Mouse (Mus musculus): ENCODE results near the gene Sh2b1. TPM values are rescaled to one million over a fixed set of nuclear protein-coding genes. Genes with fewer than 3 reads are reported as not detected.

Sh2b1 gene
- polyA plus RNA-seq, 1 experiment from 2014 or later: 70.7 TPM

DNA sequence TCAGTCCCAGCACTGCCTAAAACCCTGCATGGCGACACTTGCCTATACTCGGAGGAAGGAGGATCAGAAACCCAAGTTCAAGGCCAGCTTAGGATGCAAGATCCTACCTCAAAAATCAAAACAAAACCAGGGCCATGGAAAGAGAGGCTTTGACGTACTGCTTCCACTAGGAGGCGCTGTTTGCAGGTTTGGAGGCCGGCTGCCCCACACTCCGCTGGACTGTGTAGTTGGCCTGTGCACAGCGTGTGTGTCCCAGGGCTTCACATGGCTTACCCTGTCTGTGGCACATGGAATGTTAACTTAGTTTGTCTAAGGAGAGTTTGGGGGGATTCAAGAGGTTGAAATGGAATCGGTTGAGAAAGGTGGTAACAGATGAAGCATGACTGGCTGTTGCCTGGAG lies 38.4 kb downstream of the Sh2b1 start:
- no peak overlapping the region for H3K27ac ChIP-seq (ENCODE audit: low read depth, low read length)
- no peak overlapping the region for H3K4me3 ChIP-seq (ENCODE audit: low read length)
- peaks cover 6% of the 10 kb centered on the region for H3K36me3 ChIP-seq (ENCODE audit: control insufficient read depth, insufficient read depth, low read length)
- H3K4me2 ChIP-seq (ENCODE audit: low read length): no peak overlapping the region
- 20% methylated on average over 8 of the region's 8 CpGs for WGBS
- no peaks in the 10 kb centered on the region for H3K27me3 ChIP-seq (replicated peaks; ENCODE audit: control insufficient read depth, insufficient read depth, low read length)
- H3K9ac ChIP-seq (ENCODE audit: low read depth, low read length): no peak overlapping the region
- no peaks in the 10 kb centered on the region for H3K9me3 ChIP-seq (ENCODE audit: control insufficient read depth, low read length)
- H3K4me1 ChIP-seq (ENCODE audit: control insufficient read depth, insufficient read depth, low read depth, low read length): no peaks in the 10 kb centered on the region
- no peak for ATAC-seq

DNA sequence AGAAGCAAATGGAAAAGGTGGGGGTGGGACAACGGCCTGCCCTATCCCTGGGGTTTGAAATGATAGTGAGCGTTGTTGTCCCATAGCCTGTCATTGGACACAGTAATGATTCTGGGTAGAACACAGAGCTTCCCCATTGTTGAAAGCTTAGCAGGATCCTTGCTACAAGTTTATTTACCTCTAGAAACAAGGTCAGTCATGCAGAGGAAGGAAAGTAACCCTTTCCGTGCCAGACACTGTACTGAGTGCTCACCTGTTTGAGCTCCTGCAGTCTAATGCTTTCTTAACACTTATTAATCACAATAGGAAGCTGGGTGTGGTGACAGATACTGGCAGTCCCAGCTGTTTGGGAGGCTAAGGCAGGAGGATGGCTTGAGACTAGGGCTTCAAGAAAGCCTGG lies 39.4 kb downstream of the Sh2b1 start:
- Histone ChIP-seq H3K27me3 (replicated peaks; ENCODE audit: control insufficient read depth, insufficient read depth, low read length) (no peaks in the 10 kb centered on the region), H3K36me3 (ENCODE audit: control insufficient read depth, insufficient read depth, low read length) (peaks cover 6% of the 10 kb centered on the region), H3K9ac (ENCODE audit: low read depth, low read length) (no peak overlapping the region), H3K4me1 (ENCODE audit: control insufficient read depth, insufficient read depth, low read depth, low read length) (no peaks in the 10 kb centered on the region), H3K4me3 (ENCODE audit: low read length) (no peak overlapping the region), H3K9me3 (ENCODE audit: control insufficient read depth, low read length) (no peaks in the 10 kb centered on the region), H3K4me2 (ENCODE audit: low read length) (no peak overlapping the region), H3K27ac (ENCODE audit: low read depth, low read length) (no peak overlapping the region)
- WGBS: 93% methylated on average over 3 of the region's 3 CpGs
- ATAC-seq: no peak

DNA sequence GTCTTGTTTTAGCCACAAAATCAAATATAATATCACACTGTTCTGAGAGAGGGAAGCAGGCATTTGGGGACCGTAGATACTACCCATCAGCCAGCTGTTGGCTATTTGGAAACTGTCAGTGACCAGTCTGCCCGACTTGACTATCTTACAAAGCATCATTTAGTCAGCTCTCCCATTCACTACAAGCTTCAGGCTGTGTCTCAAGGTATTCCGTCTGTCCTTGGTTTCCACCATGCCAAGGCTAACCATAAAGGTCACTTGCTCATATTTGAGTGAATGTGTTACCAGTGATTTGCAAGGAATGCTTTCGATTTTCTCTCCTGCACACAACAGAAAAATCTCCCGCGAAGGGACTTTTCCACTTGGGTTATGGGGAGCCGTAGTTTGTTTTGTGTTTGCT lies 40.5 kb downstream of the Sh2b1 start:
- Histone ChIP-seq H3K4me1 (ENCODE audit: control insufficient read depth, insufficient read depth, low read depth, low read length) (peaks cover 3% of the 10 kb centered on the region), H3K9me3 (ENCODE audit: control insufficient read depth, low read length) (no peaks in the 10 kb centered on the region), H3K4me2 (ENCODE audit: low read length) (no peak overlapping the region), H3K36me3 (ENCODE audit: control insufficient read depth, insufficient read depth, low read length) (peaks cover 6% of the 10 kb centered on the region), H3K27ac (ENCODE audit: low read depth, low read length) (no peak overlapping the region), H3K9ac (ENCODE audit: low read depth, low read length) (no peak overlapping the region), H3K27me3 (replicated peaks; ENCODE audit: control insufficient read depth, insufficient read depth, low read length) (no peaks in the 10 kb centered on the region), H3K4me3 (ENCODE audit: low read length) (no peak overlapping the region)
- 91% methylated on average over 7 of the region's 7 CpGs for WGBS
- ATAC-seq: no peak

DNA sequence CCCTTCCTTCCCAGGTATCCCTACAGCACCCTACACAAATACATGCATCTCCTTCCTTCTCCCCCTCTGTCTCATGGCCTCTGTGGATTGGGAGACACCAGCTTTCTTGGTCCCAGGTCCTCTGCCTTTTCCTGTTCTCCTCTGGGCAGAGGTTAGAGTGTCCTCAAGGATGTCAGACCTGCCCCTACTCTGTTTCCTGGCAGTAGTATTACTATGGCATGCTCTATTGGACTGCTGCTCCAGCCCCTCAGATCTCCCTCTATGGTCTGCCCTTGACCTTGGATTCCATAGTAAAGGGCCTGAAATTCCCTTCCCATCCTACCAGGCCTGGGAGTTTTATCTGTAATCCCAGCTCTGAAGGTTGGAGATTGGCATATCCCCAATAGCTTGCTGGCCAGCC lies 45.1 kb downstream of the Sh2b1 start:
- ATAC-seq: no peak
- Histone ChIP-seq H3K27me3 (replicated peaks; ENCODE audit: control insufficient read depth, insufficient read depth, low read length) (no peaks in the 10 kb centered on the region), H3K9me3 (ENCODE audit: control insufficient read depth, low read length) (no peaks in the 10 kb centered on the region), H3K4me2 (ENCODE audit: low read length) (no peak overlapping the region), H3K4me1 (ENCODE audit: control insufficient read depth, insufficient read depth, low read depth, low read length) (peaks cover 15% of the 10 kb centered on the region), H3K9ac (ENCODE audit: low read depth, low read length) (no peak overlapping the region), H3K4me3 (ENCODE audit: low read length) (no peak overlapping the region), H3K27ac (ENCODE audit: low read depth, low read length) (no peak overlapping the region), H3K36me3 (ENCODE audit: control insufficient read depth, insufficient read depth, low read length) (peaks cover 6% of the 10 kb centered on the region)

DNA sequence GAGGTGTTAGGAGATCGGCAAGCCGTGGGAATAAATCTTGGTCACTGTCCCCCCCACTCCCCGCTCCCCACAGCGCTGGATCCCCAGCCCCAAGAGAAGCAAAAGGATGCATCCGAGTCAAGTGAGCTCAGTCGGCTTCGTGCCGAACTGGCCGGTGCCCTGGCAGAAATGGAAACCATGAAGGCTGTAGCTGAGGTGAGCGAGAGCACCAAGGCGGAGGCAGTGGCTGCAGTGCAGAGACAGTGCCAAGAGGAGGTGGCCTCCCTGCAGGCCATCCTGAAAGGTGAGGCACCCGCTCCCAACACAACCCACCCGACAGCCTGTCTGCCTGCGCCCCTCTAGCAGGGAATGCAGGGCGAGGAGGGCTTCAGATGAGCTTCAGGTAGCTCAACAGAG lies 45.7 kb downstream of the Sh2b1 start:
- Histone ChIP-seq H3K27ac (ENCODE audit: low read depth, low read length) (peak overlapping the region; percentile 86), H3K4me3 (ENCODE audit: low read length) (peak overlapping the region; percentile 83), H3K4me1 (ENCODE audit: control insufficient read depth, insufficient read depth, low read depth, low read length) (peaks cover 15% of the 10 kb centered on the region), H3K9me3 (ENCODE audit: control insufficient read depth, low read length) (no peaks in the 10 kb centered on the region), H3K9ac (ENCODE audit: low read depth, low read length) (peak overlapping the region; percentile 88), H3K27me3 (replicated peaks; ENCODE audit: control insufficient read depth, insufficient read depth, low read length) (no peaks in the 10 kb centered on the region), H3K4me2 (ENCODE audit: low read length) (peak overlapping the region; percentile 93), H3K36me3 (ENCODE audit: control insufficient read depth, insufficient read depth, low read length) (peaks cover 6% of the 10 kb centered on the region)
- ATAC-seq: no peak; the same call in 1 of the 2 replicates
- 23% methylated on average over 15 of the region's 15 CpGs for whole genome bisulfite sequencing

DNA sequence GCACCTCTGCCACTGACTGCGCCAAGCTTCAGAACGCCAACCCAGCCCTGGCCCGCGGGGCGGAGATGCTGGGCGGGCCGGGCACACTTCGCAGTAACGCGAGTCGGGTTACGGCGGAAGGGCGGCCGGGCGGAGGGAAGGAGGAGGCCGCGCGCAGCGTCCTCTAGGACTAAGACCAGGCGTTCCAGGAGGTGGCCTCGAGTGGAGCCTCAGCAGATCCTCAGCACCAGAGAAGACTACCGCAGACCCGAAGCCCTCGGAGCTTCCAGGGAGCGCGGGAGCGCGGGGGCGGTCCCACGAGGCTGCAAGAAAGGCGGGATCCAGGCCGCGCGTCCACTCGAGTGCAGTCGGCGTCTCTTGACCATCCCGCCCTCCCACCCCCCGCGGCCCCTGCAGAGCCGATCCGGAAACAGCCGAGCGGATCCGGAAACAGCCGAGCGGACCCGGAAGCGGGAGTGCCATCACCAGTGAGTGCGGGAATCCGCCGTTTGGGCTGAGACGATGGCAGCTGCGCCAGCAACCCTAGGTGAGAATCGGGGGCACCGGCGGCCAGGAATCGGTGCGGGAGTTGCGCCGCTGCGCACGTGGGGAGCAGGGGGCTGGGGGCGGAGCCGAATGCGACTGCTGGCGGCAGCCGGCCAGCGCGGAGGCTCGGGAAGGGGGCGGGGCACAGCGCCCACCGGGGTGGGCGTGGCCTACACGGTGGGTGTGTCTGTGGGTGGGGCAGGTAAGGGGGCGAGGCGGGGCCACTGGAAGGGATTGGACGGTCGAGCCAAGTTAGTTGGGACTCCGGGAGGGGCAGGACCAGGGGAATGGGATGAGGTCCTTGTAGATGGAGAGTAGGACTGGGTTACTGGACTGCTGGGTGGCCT lies 46.4 kb downstream of the Sh2b1 start, which contains the start of gene Rabep2:
Gene Rabep2 (plus strand): TSS at position 129 of the 872 bp plus-strand sequence.
- Histone ChIP-seq H3K4me2 (ENCODE audit: low read length) (peak within 1 kb of the TSS; percentile 93), H3K4me1 (ENCODE audit: control insufficient read depth, insufficient read depth, low read depth, low read length) (peaks cover 15% of the 10 kb centered on the region), H3K27me3 (replicated peaks; ENCODE audit: control insufficient read depth, insufficient read depth, low read length) (no peaks in the 10 kb centered on the region), H3K9ac (ENCODE audit: low read depth, low read length) (peak within 1 kb of the TSS; percentile 88), H3K9me3 (ENCODE audit: control insufficient read depth, low read length) (no peaks in the 10 kb centered on the region), H3K36me3 (ENCODE audit: control insufficient read depth, insufficient read depth, low read length) (0 out of 2 replicates have a peak, but pooled peaks cover 2% of the 10 kb centered on the region), H3K4me3 (ENCODE audit: low read length) (peak within 1 kb of the TSS; percentile 83), H3K27ac (ENCODE audit: low read depth, low read length) (peak within 1 kb of the TSS; percentile 86)
- ATAC-seq: peak; percentile 97
- WGBS: under 1% methylated on average over 60 of the region's 82 CpGs

DNA sequence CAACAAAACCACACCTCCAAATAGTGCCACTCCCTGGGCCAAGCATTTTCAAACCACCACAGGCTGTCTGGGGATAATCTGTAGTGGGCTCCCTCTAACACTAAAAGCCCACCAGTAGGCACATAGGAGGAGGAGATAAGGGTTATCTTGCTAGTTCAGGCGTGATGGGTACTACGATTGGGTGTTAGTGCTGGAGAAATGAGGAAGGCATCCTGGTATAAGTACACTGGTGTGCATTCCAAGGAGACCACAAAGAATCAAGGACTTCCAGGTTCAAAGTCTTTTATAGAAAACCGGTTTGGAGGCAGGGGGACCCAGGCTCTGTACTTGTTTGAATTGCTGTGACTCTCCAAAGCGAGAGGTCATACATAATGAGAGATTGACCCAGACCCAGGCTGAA lies 47.1 kb downstream of the Sh2b1 start:
- H3K36me3 ChIP-seq (ENCODE audit: control insufficient read depth, insufficient read depth, low read length): 0 out of 2 replicates have a peak, but pooled peaks cover 2% of the 10 kb centered on the region
- peak overlapping the region; percentile 86 for H3K27ac ChIP-seq (ENCODE audit: low read depth, low read length)
- H3K4me3 ChIP-seq (ENCODE audit: low read length): peak overlapping the region; percentile 83
- no peaks in the 10 kb centered on the region for H3K9me3 ChIP-seq (ENCODE audit: control insufficient read depth, low read length)
- 21% methylated on average over 4 of the region's 4 CpGs for WGBS
- no peaks in the 10 kb centered on the region for H3K27me3 ChIP-seq (replicated peaks; ENCODE audit: control insufficient read depth, insufficient read depth, low read length)
- H3K4me1 ChIP-seq (ENCODE audit: control insufficient read depth, insufficient read depth, low read depth, low read length): peaks cover 15% of the 10 kb centered on the region
- peak overlapping the region; percentile 88 for H3K9ac ChIP-seq (ENCODE audit: low read depth, low read length)
- H3K4me2 ChIP-seq (ENCODE audit: low read length): peak overlapping the region; percentile 93
- ATAC-seq: no peak

DNA sequence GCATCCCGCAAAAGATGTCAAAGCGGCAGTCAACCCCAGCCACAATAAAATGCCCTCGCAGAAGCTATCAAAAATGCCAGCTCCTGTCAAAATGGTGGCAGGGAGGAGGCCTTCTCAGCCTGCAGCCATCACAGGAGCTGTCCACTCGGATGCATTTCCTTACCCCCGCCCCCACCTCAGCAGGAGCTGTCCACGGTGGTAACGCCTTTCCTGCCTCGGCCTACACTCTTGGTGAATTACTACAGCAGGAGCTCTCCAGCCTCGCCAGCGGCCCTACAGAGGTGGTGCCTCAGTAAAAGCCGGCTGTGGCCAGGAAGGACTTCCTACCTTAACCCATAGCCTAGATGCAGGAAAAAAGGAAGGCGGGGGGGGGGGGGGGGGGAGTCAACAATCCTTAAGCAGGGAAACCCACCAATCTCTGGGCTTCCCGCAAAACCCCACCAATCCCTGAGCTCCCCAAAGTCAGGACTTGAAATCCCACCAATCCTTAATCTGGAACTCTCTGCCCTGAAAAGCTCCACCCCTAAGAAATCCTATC lies 47.8 kb downstream of the Sh2b1 start:
- Histone ChIP-seq H3K27ac (ENCODE audit: low read depth, low read length) (no peak overlapping the region), H3K4me1 (ENCODE audit: control insufficient read depth, insufficient read depth, low read depth, low read length) (peaks cover 15% of the 10 kb centered on the region), H3K27me3 (replicated peaks; ENCODE audit: control insufficient read depth, insufficient read depth, low read length) (no peaks in the 10 kb centered on the region), H3K9ac (ENCODE audit: low read depth, low read length) (no peak overlapping the region), H3K36me3 (ENCODE audit: control insufficient read depth, insufficient read depth, low read length) (no peaks in the 10 kb centered on the region), H3K9me3 (ENCODE audit: control insufficient read depth, low read length) (no peaks in the 10 kb centered on the region), H3K4me2 (ENCODE audit: low read length) (no peak overlapping the region), H3K4me3 (ENCODE audit: low read length) (no peak overlapping the region)
- 56% methylated on average over 12 of the region's 13 CpGs for WGBS
- ATAC-seq: no peak

DNA sequence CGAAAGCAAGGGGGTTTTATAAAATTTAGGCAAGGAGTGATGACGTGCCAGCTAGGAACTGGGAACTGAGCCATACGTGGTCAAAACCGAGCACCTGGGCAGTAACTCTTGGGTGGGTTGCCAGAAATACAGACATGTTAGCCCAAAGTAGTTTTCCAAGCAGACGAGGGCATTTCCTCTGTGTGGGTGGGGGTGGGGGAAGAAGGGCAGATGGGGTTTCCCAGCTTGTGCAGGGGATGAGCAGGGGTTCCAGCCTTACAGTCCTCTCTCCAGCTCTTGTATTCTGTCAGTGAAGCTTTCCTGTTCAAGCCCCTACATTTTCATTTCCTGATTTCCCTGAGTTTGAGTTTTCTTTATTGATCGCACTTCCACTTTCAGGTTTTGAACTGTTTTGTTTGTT lies 51.1 kb downstream of the Sh2b1 start:
- H3K4me3 ChIP-seq (ENCODE audit: low read length): no peak overlapping the region
- H3K27ac ChIP-seq (ENCODE audit: low read depth, low read length): no peak overlapping the region
- 93% methylated on average over 6 of the region's 6 CpGs for WGBS

More for the DNA sequence above, 51.1 kb downstream of the Sh2b1 start:
- ATAC-seq: no peak
- H3K27me3 ChIP-seq (replicated peaks; ENCODE audit: control insufficient read depth, insufficient read depth, low read length): no peaks in the 10 kb centered on the region
- no peak overlapping the region for H3K9ac ChIP-seq (ENCODE audit: low read depth, low read length)
- no peaks in the 10 kb centered on the region for H3K9me3 ChIP-seq (ENCODE audit: control insufficient read depth, low read length)
- H3K4me2 ChIP-seq (ENCODE audit: low read length): no peak overlapping the region
- no peaks in the 10 kb centered on the region for H3K36me3 ChIP-seq (ENCODE audit: control insufficient read depth, insufficient read depth, low read length)
- peaks cover 7% of the 10 kb centered on the region for H3K4me1 ChIP-seq (ENCODE audit: control insufficient read depth, insufficient read depth, low read depth, low read length)
